Mouse (Mus musculus): ENCODE data around the gene Setd3. TPM values are rescaled to one million over a fixed set of nuclear protein-coding genes. Genes with fewer than 3 reads are reported as not detected.
"Not testable (repeated sequence)": the region's sequence is repeated elsewhere in the genome, so short reads cannot be mapped to it uniquely, and the experiment has no call there.

Setd3 gene
- polyA plus RNA-seq, 1 experiment = 72.6 TPM

GRCm38 (mm10) chr12:108135610-108136208 lies 43.4 kb downstream of the Setd3 start:
- DNase-seq (ENCODE audit: low read depth) = no peak
- TF ChIP-seq POLR2A (IDR thresholded peaks at IDR 0.05; ENCODE audit: borderline replicate concordance, extremely low read depth, insufficient read depth, insufficient read length, poor library complexity, severe bottlenecking) (no peak), CTCF (IDR thresholded peaks at IDR 0.05; ENCODE audit: borderline replicate concordance, extremely low read depth, insufficient read depth, insufficient read length) (no peak)

GRCm38 (mm10) chr12:108133181-108133580 lies 45.9 kb downstream of the Setd3 start:
- TF ChIP-seq CTCF (IDR thresholded peaks at IDR 0.05; ENCODE audit: borderline replicate concordance, extremely low read depth, insufficient read depth, insufficient read length) = no peak
- TF ChIP-seq POLR2A (IDR thresholded peaks at IDR 0.05; ENCODE audit: borderline replicate concordance, extremely low read depth, insufficient read depth, insufficient read length, poor library complexity, severe bottlenecking) = no peak
- DNase-seq (ENCODE audit: low read depth) = no peak

GRCm38 (mm10) chr12:108132450-108133070 lies 46.6 kb downstream of the Setd3 start:
- TF ChIP-seq CTCF (IDR thresholded peaks at IDR 0.05; ENCODE audit: borderline replicate concordance, extremely low read depth, insufficient read depth, insufficient read length) = no peak
- TF ChIP-seq POLR2A (IDR thresholded peaks at IDR 0.05; ENCODE audit: borderline replicate concordance, extremely low read depth, insufficient read depth, insufficient read length, poor library complexity, severe bottlenecking) = no peak
- no peak for DNase-seq (ENCODE audit: low read depth)

- no peak for TF ChIP-seq POLR2A (IDR thresholded peaks at IDR 0.05; ENCODE audit: borderline replicate concordance, extremely low read depth, insufficient read depth, insufficient read length, poor library complexity, severe bottlenecking)
- peak; percentile 94 for TF ChIP-seq CTCF (IDR thresholded peaks at IDR 0.05; ENCODE audit: borderline replicate concordance, extremely low read depth, insufficient read depth, insufficient read length)
- peak; percentile 92 for DNase-seq (ENCODE audit: low read depth)
Measured at GRCm38 (mm10) chr12:108121288-108121687, 57.8 kb downstream of the Setd3 start.

GRCm38 (mm10) chr12:108120434-108120833 lies 58.7 kb downstream of the Setd3 start:
- TF ChIP-seq POLR2A (IDR thresholded peaks at IDR 0.05; ENCODE audit: borderline replicate concordance, extremely low read depth, insufficient read depth, insufficient read length, poor library complexity, severe bottlenecking) (no peak), CTCF (IDR thresholded peaks at IDR 0.05; ENCODE audit: borderline replicate concordance, extremely low read depth, insufficient read depth, insufficient read length) (no peak)
- no peak for DNase-seq (ENCODE audit: low read depth)

- DNase-seq (ENCODE audit: low read depth) = no peak
- TF ChIP-seq POLR2A (IDR thresholded peaks at IDR 0.05; ENCODE audit: borderline replicate concordance, extremely low read depth, insufficient read depth, insufficient read length, poor library complexity, severe bottlenecking) (no peak), CTCF (IDR thresholded peaks at IDR 0.05; ENCODE audit: borderline replicate concordance, extremely low read depth, insufficient read depth, insufficient read length) (no peak)
Measured at GRCm38 (mm10) chr12:108119930-108120329, 59.2 kb downstream of the Setd3 start.

- peak; percentile 70 for DNase-seq (ENCODE audit: low read depth)
- no peak for TF ChIP-seq POLR2A (IDR thresholded peaks at IDR 0.05; ENCODE audit: borderline replicate concordance, extremely low read depth, insufficient read depth, insufficient read length, poor library complexity, severe bottlenecking)
- no peak; the same call in 1 of the 2 replicates for TF ChIP-seq CTCF (IDR thresholded peaks at IDR 0.05; ENCODE audit: borderline replicate concordance, extremely low read depth, insufficient read depth, insufficient read length)
Measured at GRCm38 (mm10) chr12:108118902-108119531, 60.1 kb downstream of the Setd3 start.

- no peak for TF ChIP-seq CTCF (IDR thresholded peaks at IDR 0.05; ENCODE audit: borderline replicate concordance, extremely low read depth, insufficient read depth, insufficient read length)
- TF ChIP-seq POLR2A (IDR thresholded peaks at IDR 0.05; ENCODE audit: borderline replicate concordance, extremely low read depth, insufficient read depth, insufficient read length, poor library complexity, severe bottlenecking) = no peak
Measured at GRCm38 (mm10) chr12:108118503-108118901, 60.6 kb downstream of the Setd3 start.

GRCm38 (mm10) chr12:108111191-108111590 lies 67.9 kb downstream of the Setd3 start:
- no peak for DNase-seq (ENCODE audit: low read depth)

More at GRCm38 (mm10) chr12:108118503-108118901, 60.6 kb downstream of the Setd3 start:
- DNase-seq (ENCODE audit: low read depth) = no peak

GRCm38 (mm10) chr12:108110674-108111073 lies 68.4 kb downstream of the Setd3 start:
- TF ChIP-seq POLR2A (IDR thresholded peaks at IDR 0.05; ENCODE audit: borderline replicate concordance, extremely low read depth, insufficient read depth, insufficient read length, poor library complexity, severe bottlenecking) (no peak), CTCF (IDR thresholded peaks at IDR 0.05; ENCODE audit: borderline replicate concordance, extremely low read depth, insufficient read depth, insufficient read length) (no peak)
- no peak for DNase-seq (ENCODE audit: low read depth)

More at GRCm38 (mm10) chr12:108111191-108111590, 67.9 kb downstream of the Setd3 start:
- no peak for TF ChIP-seq CTCF (IDR thresholded peaks at IDR 0.05; ENCODE audit: borderline replicate concordance, extremely low read depth, insufficient read depth, insufficient read length)
- TF ChIP-seq POLR2A (IDR thresholded peaks at IDR 0.05; ENCODE audit: borderline replicate concordance, extremely low read depth, insufficient read depth, insufficient read length, poor library complexity, severe bottlenecking) = no peak

- TF ChIP-seq CTCF (IDR thresholded peaks at IDR 0.05; ENCODE audit: borderline replicate concordance, extremely low read depth, insufficient read depth, insufficient read length) (no peak), POLR2A (IDR thresholded peaks at IDR 0.05; ENCODE audit: borderline replicate concordance, extremely low read depth, insufficient read depth, insufficient read length, poor library complexity, severe bottlenecking) (no peak)
- no peak for DNase-seq (ENCODE audit: low read depth)
Measured at GRCm38 (mm10) chr12:108109732-108110131, 69.4 kb downstream of the Setd3 start.

GRCm38 (mm10) chr12:108108591-108108990 lies 70.5 kb downstream of the Setd3 start:
- not testable (repeated sequence) for DNase-seq (ENCODE audit: low read depth)

Measured in brain, embryonic 14.5 days (tissue).